Mouse (Mus musculus): Measurements from ENCODE around the gene Ccdc81.

Ccdc81 gene

DNA sequence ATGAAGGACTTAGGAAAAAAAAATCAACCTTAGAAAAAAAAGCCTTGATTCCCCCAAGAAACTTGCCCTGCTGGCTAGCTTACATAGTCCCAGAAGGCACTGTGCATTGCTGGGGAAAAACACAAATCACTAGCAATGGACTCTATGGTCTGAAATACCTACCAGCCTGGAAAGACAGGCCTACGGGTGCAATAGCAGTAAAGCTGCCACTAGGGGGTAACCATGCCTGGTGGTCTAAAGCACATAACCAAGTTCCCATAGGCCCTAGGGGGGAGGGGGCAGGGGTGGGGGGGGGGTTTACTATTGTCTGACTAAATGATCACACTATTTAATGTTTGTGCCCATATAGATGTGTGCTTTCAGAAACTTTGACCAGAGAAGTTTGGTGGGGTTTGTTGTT is 38.7 kb downstream of the Ccdc81 start:
- no peak for DNase-seq (ENCODE audit: low spot score in 2 of 2)

DNA sequence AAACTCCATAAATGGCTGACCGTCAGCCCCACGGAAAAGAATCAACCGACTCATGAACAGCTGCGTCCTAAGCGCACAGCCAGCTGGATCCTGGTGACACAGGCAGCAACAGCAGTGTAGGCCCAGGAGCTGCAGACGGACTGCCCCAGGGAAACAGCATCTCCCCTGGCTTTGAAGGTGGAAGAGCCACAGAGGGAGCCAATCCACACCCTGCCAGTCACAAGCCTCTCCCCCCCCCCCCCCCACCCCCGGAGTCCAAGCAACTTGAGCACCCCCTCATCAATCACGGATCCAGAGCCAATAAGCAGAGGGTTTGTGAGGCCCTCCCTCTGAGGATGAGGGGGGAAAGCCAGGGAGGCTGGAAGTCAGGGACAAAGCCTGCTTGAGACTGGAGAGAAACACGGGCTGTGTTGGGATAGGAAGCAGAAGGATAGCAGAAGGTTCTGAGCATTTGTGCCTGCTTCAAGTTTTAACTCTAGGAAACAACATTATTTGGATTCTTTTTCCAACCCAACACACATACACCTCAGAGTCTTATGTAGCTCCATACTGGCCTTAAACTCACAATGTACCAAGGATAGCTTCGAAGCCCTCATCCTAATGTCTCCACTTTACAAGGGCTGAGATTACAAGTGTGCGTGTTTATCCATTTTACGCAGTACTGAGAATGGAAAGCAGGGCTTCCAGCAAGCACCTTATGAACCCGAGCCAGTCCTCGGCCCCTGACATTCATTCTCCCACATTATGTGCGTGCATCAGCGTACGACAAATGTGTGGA is 46.8 kb downstream of the Ccdc81 start:
- DNase-seq (ENCODE audit: low spot score in 2 of 2) = no peak

DNA sequence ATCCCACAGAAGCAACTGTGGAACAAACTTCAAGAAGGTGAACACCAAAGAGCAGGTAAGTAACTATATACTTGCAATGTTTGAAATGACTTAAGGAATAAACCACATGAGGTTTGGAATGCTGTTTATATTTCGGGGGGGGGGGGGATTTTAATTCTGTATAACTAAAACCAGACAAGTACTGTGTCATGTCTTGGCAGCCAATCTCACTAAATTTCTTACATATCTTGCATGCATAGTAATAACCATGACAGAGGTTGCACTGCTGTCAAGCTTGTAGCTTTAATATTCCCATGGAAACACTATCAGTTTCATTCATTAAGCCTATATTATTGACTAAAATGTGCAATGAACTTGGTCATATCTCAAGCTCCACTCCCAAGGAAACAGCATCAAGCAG is 48.2 kb downstream of the Ccdc81 start:
- DNase-seq (ENCODE audit: low spot score in 2 of 2) = no peak

DNA sequence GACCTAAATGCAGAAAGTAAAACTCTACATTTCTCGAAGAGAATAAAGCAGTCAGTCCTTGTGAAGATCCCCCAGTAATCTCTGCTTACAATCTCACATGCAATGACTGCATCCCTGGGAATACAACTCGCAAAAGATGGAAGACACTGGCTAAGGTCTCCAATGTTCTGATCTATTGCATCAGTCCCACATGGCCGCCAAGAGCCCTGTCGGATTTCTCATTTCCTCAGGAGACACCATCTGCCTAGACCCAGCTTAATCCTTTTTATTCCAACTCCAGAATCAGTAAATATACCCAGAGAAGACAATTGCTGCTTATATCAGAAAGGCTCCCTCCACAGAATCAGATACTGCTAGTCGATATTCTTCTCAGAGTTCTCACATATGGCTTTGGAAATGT is 50.3 kb downstream of the Ccdc81 start:
- no peak for DNase-seq (ENCODE audit: low spot score in 2 of 2)

DNA sequence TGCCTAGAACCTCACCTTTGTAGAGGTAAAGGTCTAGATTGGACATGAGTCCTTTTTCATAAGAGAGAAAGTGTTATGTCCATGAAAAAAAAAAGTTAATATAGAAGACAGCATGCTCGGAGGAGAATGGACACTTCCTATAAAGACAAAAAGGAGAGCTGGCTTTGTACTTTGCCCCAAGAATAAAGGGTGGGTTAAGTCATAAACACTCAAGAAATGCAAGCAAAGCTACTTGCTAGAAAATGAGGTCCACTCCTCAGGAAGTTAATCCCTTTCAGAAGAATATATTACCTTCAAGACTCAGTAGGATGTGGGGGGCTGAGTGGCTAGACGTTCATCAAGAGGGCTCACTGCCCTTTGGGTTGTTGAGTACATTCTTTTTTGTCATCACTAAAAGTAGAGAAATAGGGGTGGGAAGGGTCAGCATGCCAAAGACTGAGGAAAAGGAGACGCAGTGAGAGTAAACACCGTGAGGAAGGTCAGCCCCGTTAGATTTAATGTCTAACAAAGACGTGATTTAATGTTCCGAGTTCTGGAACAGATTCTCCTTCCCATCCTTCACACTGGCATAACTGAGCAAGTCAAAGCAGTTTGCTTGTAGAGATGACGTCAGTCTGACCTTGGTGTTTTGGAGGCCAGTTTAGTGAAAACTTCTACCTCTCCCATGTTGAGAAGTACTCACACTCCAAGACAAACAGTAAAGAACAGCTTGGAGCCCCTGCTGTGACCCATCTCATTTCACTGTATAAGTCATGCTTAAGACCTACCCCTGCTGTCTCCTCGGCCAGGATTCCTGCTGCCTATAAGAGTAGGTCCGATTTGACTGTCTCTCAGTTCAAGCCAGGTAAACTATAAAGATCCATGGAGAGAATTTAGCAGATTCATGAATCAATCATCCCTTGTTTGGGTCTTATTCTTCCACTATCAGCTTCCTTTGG is 51.0 kb downstream of the Ccdc81 start:
- DNase-seq (ENCODE audit: low spot score in 2 of 2) = no peak

DNA sequence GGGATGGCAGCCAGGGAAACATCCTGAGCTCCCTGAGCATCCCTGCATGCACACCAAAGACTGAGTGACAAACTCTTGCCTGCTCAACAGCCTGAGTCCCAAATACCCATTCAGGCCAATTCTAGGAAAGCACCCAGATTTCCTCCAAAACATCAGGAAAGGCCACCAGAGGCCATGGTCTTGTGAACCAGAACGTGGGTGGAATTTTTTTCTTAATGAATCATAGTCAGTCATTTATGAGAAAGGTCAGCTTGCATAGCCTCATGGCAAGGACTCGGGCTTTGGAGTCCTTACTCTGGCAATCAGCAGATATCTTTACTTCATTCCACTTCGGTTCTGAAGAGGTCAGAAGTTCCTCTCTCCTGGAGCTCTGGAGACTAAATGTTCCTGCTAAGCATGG is 52.9 kb downstream of the Ccdc81 start:
- no peak for DNase-seq (ENCODE audit: low spot score in 2 of 2)

DNA sequence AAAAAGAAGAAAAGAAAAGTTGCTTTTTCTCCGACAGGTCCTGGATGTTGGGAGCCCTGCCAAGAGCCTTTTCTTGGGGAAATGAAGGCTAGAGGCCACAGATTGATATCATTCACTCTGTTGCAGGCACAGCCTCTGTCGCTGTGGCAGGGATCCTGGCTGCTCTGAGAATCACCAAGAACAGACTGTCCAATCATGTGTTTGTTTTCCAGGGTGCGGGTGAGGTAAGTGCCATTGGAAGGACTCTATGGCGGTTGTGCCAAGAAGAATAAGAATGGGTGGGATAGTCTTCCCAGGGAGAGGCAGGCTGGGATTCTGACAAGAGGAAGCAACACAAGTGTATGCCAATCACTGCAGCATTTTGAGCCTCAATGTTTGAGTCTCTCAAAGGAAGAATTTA is 57.8 kb downstream of the Ccdc81 start:
- DNase-seq (ENCODE audit: low spot score in 2 of 2) = no peak

DNA sequence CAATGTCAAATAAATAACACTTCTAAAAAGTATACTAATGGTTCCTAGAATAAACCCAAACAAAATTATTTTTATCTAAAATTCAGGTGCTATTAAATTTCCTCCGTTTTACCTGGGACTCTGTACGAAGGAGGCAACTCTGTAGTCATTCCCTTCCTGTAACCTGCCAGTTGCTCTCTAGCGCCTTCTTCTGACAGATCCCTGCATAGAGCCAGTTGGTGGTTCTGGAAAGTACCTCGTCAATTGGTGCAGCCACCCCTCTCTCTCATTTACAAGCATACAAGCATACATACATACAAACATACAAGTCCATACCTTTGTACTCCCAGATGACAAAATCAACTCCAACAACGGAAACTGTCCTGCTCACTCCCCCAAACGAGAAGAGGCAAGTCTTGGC is 59.9 kb downstream of the Ccdc81 start:
- DNase-seq (ENCODE audit: low spot score in 2 of 2) = no peak

DNA sequence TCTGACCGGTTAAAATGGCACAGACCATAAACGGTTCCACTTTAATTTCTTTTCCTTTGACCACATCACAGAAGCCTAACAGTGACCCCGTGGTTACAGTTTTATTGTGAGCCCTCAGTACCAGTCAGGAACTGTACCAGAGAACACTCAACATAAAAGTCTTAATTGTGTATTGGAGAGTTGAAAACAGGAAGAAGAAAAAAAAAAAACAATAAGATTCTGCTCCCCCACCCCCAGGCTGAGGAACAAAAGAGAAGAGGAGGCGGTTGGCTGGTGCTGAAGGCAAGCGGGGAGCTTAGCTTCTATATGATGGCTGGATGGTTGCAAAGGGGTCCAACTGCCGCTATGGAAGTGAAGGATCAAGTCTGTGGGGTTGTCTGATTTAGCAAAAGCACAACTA is 60.3 kb downstream of the Ccdc81 start:
- no peak for DNase-seq (ENCODE audit: low spot score in 2 of 2)

DNA sequence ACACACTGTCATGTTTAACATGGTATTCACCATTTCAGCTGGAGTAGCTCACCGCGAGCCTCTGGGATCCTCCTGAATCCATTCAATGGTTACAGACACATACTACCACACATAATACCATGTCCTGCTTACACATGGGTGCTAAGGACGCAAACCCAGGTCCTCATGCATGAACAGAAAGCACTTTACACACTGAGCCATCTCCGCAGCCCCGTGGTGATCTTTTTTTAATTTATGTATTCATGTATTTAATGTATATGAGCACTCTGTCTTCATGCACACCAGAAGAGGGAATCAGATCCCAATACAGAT is 61.1 kb downstream of the Ccdc81 start:
- no peak for DNase-seq (ENCODE audit: low spot score in 2 of 2)

DNA sequence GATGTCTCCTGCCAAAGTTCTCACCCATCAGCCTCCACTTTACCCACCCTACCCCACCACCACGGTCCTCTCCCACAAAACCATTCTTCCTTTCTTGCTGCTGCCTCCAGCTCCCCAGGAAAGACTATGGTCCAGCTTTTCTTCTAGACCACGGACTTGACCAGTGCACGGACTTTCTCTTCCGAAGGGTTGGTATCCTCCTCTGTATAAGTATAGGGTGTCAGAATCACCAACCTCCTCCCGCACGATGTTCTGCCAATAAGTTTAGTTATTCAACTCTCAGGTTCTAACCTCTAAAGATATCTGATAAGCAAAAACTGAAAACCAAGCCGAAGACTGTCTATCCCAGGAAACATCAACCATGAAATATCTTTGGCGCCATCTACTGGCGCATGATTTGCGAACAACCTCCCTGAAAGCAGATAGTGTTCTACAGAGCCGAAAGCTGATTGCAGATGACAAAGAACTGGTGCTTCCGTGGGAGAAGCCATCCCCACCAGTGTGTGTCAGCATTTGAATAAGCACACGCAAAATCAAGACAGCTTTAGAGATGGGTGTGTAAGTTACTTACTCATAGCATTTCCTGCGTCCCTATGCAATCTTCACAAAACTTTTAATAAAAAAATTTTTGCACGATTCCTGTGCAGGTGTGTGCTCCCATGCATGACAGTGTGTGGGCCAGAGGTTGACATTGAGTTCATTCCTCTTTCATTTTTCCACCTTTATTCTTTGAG is 61.6 kb downstream of the Ccdc81 start:
- peak; percentile 48 to 77 for DNase-seq (ENCODE audit: low spot score in 2 of 2)

DNA sequence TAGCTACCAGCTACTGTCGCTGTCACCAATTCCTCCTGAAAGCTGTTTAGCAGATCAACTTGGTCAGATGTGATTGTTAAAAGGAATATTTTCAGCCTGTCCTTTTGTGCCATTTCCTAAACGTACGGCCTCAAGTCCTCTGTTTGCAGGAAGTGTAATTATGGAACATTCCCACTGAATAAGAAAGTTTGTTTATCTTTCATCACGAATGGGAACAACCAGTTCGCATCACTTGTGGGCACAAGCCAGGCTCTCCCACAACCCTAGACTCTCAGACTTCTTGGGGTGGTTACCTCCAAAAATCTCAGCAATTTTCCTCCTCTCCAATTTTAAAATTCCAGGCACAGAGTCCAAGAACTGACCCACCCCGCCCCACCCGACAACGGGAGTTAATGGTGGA is 63.7 kb downstream of the Ccdc81 start:
- DNase-seq (ENCODE audit: low spot score in 2 of 2) = no peak

DNA sequence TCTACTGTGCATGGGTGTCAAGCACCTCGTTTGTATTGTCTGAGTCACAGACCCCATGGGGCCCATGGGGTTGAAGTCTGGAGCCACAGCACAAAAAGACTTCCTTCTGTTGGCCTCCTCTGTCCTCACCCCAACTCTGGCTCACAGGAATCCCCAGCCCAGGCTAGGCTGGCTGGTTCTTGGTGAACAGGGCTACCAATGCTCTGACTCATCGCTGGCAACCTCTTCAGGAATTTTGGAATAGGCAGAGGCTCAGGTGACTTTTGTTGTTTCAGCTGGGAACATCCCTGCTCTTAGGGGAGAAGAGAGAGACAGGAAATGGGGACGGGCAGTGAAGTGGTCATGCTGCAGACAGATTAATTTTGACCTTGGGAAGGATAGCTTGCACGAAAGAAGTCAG is 65.6 kb downstream of the Ccdc81 start:
- no peak for DNase-seq (ENCODE audit: low spot score in 2 of 2)

DNA sequence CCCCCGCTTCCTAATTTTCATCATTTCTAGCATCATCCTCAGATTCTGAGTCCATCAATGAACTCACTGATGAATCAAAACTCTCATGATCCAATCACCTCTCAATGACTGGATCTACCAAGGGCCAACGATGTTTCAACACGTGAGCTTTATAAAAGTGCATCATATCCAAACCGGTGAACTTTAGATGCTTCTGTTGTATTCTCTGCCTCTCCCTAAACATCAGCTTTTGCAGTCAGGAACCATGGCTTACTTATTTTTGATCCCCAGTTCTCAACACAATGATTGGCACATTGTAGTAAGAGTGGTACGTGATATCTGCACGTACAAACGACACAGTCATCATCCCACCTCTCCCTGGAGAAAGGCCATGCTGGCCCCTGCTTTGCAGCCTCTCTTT is 66.8 kb downstream of the Ccdc81 start:
- no peak for DNase-seq (ENCODE audit: low spot score in 2 of 2)

DNA sequence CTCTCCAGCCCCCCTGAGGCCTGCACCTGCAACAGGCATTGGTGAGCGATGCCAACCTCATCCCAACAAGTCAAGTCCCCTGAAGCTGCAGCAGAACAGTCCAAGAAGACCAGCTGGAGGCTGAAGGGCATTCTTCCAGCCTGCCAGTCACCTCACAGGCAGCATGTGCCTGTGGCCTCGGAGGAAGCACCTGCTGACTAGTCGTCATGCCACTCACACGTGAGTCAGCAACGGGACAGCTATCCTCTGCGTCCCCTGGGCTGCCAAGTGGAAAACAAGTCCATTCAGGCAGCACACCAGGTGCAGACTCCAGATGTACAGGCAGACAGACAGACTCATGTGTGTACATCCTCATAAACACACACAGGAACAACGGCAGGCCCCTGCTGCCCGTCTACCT is 67.9 kb downstream of the Ccdc81 start:
- DNase-seq (ENCODE audit: low spot score in 2 of 2) = no peak

DNA sequence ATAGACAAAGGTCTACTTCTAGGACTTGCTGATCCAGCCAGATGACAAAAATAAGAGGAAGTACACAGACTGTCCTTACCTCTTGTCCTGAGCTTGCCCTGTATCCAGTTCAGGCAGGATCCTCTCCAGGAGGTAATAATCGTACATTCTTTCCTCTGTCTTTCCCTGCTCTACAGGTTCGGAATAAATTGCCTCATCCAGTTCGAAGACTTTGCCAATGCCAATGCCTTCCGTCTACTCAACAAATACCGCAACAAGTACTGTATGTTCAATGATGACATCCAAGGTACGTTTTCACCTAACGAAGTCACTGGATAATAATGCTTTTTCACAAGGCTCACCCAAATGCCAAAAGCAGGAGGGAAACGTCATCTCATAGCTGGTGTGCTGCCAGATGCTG is 69.9 kb downstream of the Ccdc81 start:
- no peak for DNase-seq (ENCODE audit: low spot score in 2 of 2)

DNA sequence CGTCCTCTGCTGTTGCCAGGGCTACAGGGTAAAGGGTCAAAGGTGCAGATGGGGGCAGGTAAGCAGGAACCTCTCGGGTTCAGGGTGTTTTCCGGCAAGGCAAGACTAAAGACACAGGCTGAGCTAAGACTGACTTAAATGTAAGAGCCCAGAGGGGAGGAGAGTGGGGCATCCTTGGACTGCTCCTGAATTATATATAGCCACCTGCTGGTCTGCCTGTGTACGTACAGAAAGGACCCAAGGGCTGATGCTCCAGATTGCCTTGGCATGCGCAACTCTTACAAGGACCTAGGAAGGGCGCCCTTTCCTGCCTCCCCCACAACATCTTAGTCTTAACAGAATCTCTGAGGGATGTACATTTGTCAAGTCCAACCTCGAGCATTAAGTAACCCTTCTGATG is 74.2 kb downstream of the Ccdc81 start:
- DNase-seq (ENCODE audit: low spot score in 2 of 2) = no peak

DNA sequence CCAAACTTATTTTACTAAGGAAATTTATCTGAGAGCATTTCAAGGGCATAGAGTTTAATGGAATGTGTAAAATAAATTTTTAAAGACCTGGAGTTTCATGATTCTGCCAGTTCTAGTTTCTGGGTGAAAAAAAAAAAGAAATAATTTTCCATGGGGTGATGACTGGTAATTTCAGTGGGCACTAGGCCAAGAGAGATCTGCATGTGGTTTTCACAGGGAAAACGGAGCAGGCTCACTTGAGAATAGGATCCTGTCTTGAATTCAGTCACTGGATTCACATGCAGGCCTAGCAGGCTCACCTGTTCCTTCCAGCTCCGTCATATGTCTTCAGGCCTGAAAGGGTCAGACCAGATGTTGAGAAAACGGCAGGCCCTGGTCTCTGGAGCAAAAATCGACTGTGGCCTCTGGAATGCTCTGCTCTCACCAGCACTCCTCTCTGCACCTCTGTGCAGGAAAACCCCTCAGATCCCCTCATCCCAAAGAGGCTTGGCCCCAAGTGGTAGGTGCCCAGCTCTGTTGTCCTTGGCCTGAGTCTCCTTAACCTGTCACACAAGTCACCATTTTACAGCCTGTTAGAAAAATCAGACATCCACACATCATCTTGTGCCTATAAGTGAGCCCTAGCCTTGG is 74.9 kb downstream of the Ccdc81 start:
- no peak for DNase-seq (ENCODE audit: low spot score in 2 of 2)
